Mouse (Mus musculus) macrophage (primary cell): Measurements from ENCODE around the gene Angel2. TPM values are rescaled to one million over a fixed set of nuclear protein-coding genes. Genes with fewer than 3 reads are reported as not detected.
A peak's percentile ranks its signal among the peaks of the same experiment; 100 is the strongest.

Experiments
- H3K27ac ChIP-seq: fragments of 350-480 bp; formaldehyde crosslinking; 2 replicates; pipeline ENCODE4 v1.9.0; 2021
- H3K36me3 ChIP-seq: fragments of 350-480 bp; formaldehyde crosslinking; 2 replicates; pipeline ENCODE4 v1.9.0; 2021; ENCODE audit errors: inconsistent target
- H3K4me3 ChIP-seq: fragments of 350-480 bp; formaldehyde crosslinking; 2 replicates; pipeline ENCODE4 v1.9.0; 2021; ENCODE audit errors: inconsistent target
- H3K79me2 ChIP-seq: fragments of 350-480 bp; formaldehyde crosslinking; 2 replicates; pipeline ENCODE4 v1.9.0; 2021; ENCODE audit errors: inconsistent target
- WGBS: methylation state at CpG from one replicate; pipeline ENCODE4 v1.1.7; 2026; ENCODE audit warnings: inconsistent platforms; ENCODE audit not compliant: missing documents; 5-methylcytosine and 5-hydroxymethylcytosine counted together
- polyA plus RNA-seq: library from polyadenylated mRNA; stranded (reverse); fragments of 250-400 nt; gene quantifications from 3 replicates; pipeline ENCODE4 v1.2.4, GENCODE M21; 2018; ENCODE audit warnings: inconsistent platforms

Gene Angel2
- polyA plus RNA-seq, 1 experiment from 2014 or later, result 31.0 TPM

GRCm38 (mm10) chr1:190979100-190979563 is 54.2 kb downstream of the Angel2 start, which contains the start of gene Vash2:
Vash2 (minus strand) TSS chr1:190979296.
- WGBS, result 2% methylated on average over 37 of the region's 38 CpGs
- no peaks in the 10 kb centered on the region for H3K79me2 ChIP-seq
- H3K27ac ChIP-seq, result no peak within 1 kb of the TSS
- no peaks in the 10 kb centered on the region for H3K36me3 ChIP-seq
- peak within 1 kb of the TSS; percentile 20 for H3K4me3 ChIP-seq

GRCm38 (mm10) chr1:190980470-190980869 is 55.6 kb downstream of the Angel2 start:
- H3K36me3 ChIP-seq, result no peaks in the 10 kb centered on the region
- H3K4me3 ChIP-seq, result no peak overlapping the region
- H3K79me2 ChIP-seq, result no peaks in the 10 kb centered on the region
- WGBS, result 67% methylated on average over 1 of the region's 1 CpGs
- H3K27ac ChIP-seq, result no peak overlapping the region

- H3K79me2 ChIP-seq, result no peaks in the 10 kb centered on the region
- H3K36me3 ChIP-seq, result no peaks in the 10 kb centered on the region
- H3K4me3 ChIP-seq, result no peak overlapping the region
- WGBS, result 91% methylated on average over 4 of the region's 4 CpGs
- no peak overlapping the region for H3K27ac ChIP-seq
Measured at GRCm38 (mm10) chr1:190981412-190981811, 56.5 kb downstream of the Angel2 start.

GRCm38 (mm10) chr1:190989437-190990082 is 64.6 kb downstream of the Angel2 start:
- Histone ChIP-seq H3K4me3 (no peak overlapping the region), H3K27ac (no peak overlapping the region), H3K79me2 (no peaks in the 10 kb centered on the region), H3K36me3 (no peaks in the 10 kb centered on the region)
- WGBS, result 85% methylated on average over 9 of the region's 9 CpGs

- Histone ChIP-seq H3K36me3 (no peaks in the 10 kb centered on the region), H3K4me3 (no peak overlapping the region), H3K27ac (no peak overlapping the region), H3K79me2 (no peaks in the 10 kb centered on the region)
- WGBS, result 98% methylated on average over 6 of the region's 7 CpGs
Measured at GRCm38 (mm10) chr1:190995548-190995947, 70.6 kb downstream of the Angel2 start.

- Histone ChIP-seq H3K36me3 (no peaks in the 10 kb centered on the region), H3K4me3 (no peak overlapping the region), H3K79me2 (no peaks in the 10 kb centered on the region), H3K27ac (peak overlapping the region; percentile 97)
- 63% methylated on average over 6 of the region's 6 CpGs for WGBS
Measured at GRCm38 (mm10) chr1:190996346-190996877, 71.5 kb downstream of the Angel2 start.

Other genes starting within 250 kb of the Angel2 start
- gene Rps6kc1, start 13.3 kb upstream of the Angel2 start, polyA plus RNA-seq, result 16.6 to 20.5 TPM (median 19.7 TPM) in 3 replicates
- gene Vash2, start 54.2 kb downstream of the Angel2 start, polyA plus RNA-seq, result 1.9 to 3.0 TPM (median 2.0 TPM) in 3 replicates
- gene Flvcr1, start 101.0 kb downstream of the Angel2 start, polyA plus RNA-seq, result 58.5 to 74.7 TPM (median 60.7 TPM) in 3 replicates
- not detected in 3 replicates for gene Spata45, start 111.5 kb downstream of the Angel2 start, polyA plus RNA-seq
- 7.7 to 13.2 TPM (median 7.9 TPM) in 3 replicates for gene Tatdn3, start 137.8 kb downstream of the Angel2 start, polyA plus RNA-seq
- 1.1 to 7.5 TPM (median 2.4 TPM) in 3 replicates for gene Nsl1, start 137.9 kb downstream of the Angel2 start, polyA plus RNA-seq
- 3.0 to 7.3 TPM (median 5.6 TPM) in 3 replicates for gene Batf3, start 172.7 kb downstream of the Angel2 start, polyA plus RNA-seq
- not detected in 3 replicates for gene Fam71a, start 239.7 kb downstream of the Angel2 start, polyA plus RNA-seq